Mouse (Mus musculus) cortical plate, adult 2 months (tissue): ENCODE results near the gene Dab1. TPM values are rescaled to one million over a fixed set of nuclear protein-coding genes. Genes with fewer than 3 reads are reported as not detected.

Experiments used
- H3K27ac ChIP-seq: fragments of 200-500 bp; 2 replicates; pipeline ENCODE4 v1.5.1; 2012; ENCODE audit warnings: low read length, control low read depth, inconsistent platforms; ENCODE audit not compliant: insufficient read depth
- H3K4me1 ChIP-seq: fragments of 200-500 bp; 2 replicates; pipeline ENCODE4 v1.6.1; 2011; ENCODE audit warnings: low read length; ENCODE audit not compliant: control insufficient read depth, insufficient read depth
- H3K4me3 ChIP-seq: fragments of 200-500 bp; 2 replicates; pipeline ENCODE4 v1.5.1; 2011; ENCODE audit warnings: mild to moderate bottlenecking, low read length, control low read depth; ENCODE audit not compliant: insufficient read depth
- CTCF ChIP-seq: fragments of 200-500 bp; IDR thresholded peaks from 2 replicates; pipeline ENCODE4 v1.5.1; 2011; ENCODE audit warnings: mild to moderate bottlenecking, control low read depth, low read length; ENCODE audit not compliant: insufficient read depth; ENCODE audit errors: extremely low read depth
- POLR2A ChIP-seq: fragments of 200-500 bp; IDR thresholded peaks from 2 replicates; pipeline ENCODE4 v1.6.1; 2011; ENCODE audit warnings: mild to moderate bottlenecking, low read length, control low read depth; ENCODE audit not compliant: insufficient read depth; ENCODE audit errors: extremely low read depth
- polyA plus RNA-seq: library from polyadenylated mRNA; depleted of rRNA; stranded (reverse); fragments of >200 nt; gene quantifications from 2 replicates; pipeline ENCODE4 v1.2.3, GENCODE M21; 2012

The Dab1 gene
- polyA plus RNA-seq, 1 experiment, result 42.9 TPM

GRCm38 (mm10) chr4:104288401-104288800 is 669.2 kb downstream of the Dab1 start:
- no peak overlapping the region for H3K27ac ChIP-seq
- TF ChIP-seq POLR2A (no peak), CTCF (no peak)

GRCm38 (mm10) chr4:104301764-104302163 is 682.6 kb downstream of the Dab1 start:
- Histone ChIP-seq H3K4me3 (no peak overlapping the region), H3K4me1 (no peaks in the 10 kb centered on the region), H3K27ac (no peak overlapping the region)
- TF ChIP-seq POLR2A (no peak), CTCF (no peak)

More at GRCm38 (mm10) chr4:104288401-104288800, 669.2 kb downstream of the Dab1 start:
- H3K4me3 ChIP-seq, result no peak overlapping the region
- H3K4me1 ChIP-seq, result no peaks in the 10 kb centered on the region

GRCm38 (mm10) chr4:104302996-104303652 is 684.0 kb downstream of the Dab1 start:
- Histone ChIP-seq H3K4me1 (no peaks in the 10 kb centered on the region), H3K4me3 (no peak overlapping the region), H3K27ac (no peak overlapping the region)
- TF ChIP-seq POLR2A (no peak), CTCF (no peak)

GRCm38 (mm10) chr4:104307781-104308180 is 688.6 kb downstream of the Dab1 start:
- Histone ChIP-seq H3K27ac (no peak overlapping the region), H3K4me3 (no peak overlapping the region), H3K4me1 (no peaks in the 10 kb centered on the region)
- TF ChIP-seq CTCF (no peak), POLR2A (no peak)

- Histone ChIP-seq H3K4me3 (no peak overlapping the region), H3K4me1 (no peaks in the 10 kb centered on the region), H3K27ac (no peak overlapping the region)
- TF ChIP-seq CTCF, result no peak
- TF ChIP-seq POLR2A, result no peak
These were observed 707.1 kb downstream of the Dab1 start for GRCm38 (mm10) chr4:104326221-104326620.

- Histone ChIP-seq H3K4me3 (no peak overlapping the region), H3K4me1 (no peaks in the 10 kb centered on the region; the same call in 1 of the 2 replicates), H3K27ac (no peak overlapping the region)
- no peak for TF ChIP-seq POLR2A
- no peak for TF ChIP-seq CTCF
These were observed 712.7 kb downstream of the Dab1 start for GRCm38 (mm10) chr4:104331896-104332295.

- Histone ChIP-seq H3K4me1 (no peaks in the 10 kb centered on the region; the same call in 1 of the 2 replicates), H3K4me3 (no peak overlapping the region), H3K27ac (no peak overlapping the region)
- TF ChIP-seq CTCF (no peak), POLR2A (no peak)
These were observed 713.2 kb downstream of the Dab1 start for GRCm38 (mm10) chr4:104332399-104332798.

- no peak overlapping the region for H3K4me3 ChIP-seq
- H3K27ac ChIP-seq, result no peak overlapping the region
- TF ChIP-seq CTCF, result no peak
- no peak for TF ChIP-seq POLR2A
- peaks cover 3% of the 10 kb centered on the region; the same call in 1 of the 2 replicates for H3K4me1 ChIP-seq
These were observed 718.1 kb downstream of the Dab1 start for GRCm38 (mm10) chr4:104337279-104337678.

GRCm38 (mm10) chr4:104338382-104338781 is 719.2 kb downstream of the Dab1 start:
- TF ChIP-seq POLR2A (no peak), CTCF (no peak)
- Histone ChIP-seq H3K27ac (no peak overlapping the region), H3K4me1 (peaks cover 3% of the 10 kb centered on the region; the same call in 1 of the 2 replicates), H3K4me3 (no peak overlapping the region)

GRCm38 (mm10) chr4:104361345-104361744 is 742.2 kb downstream of the Dab1 start:
- Histone ChIP-seq H3K4me3 (no peak overlapping the region), H3K4me1 (no peaks in the 10 kb centered on the region), H3K27ac (no peak overlapping the region)
- TF ChIP-seq CTCF (no peak), POLR2A (no peak)
